Mouse (Mus musculus): ENCODE measurements around the gene Mrps23. TPM values are rescaled to one million over a fixed set of nuclear protein-coding genes. Genes with fewer than 3 reads are reported as not detected.
A peak's percentile ranks its signal among the peaks of the same experiment; 100 is the strongest.

The Mrps23 gene
- polyA plus RNA-seq, 1 experiment from 2014 or later = 71.1 TPM

DNA sequence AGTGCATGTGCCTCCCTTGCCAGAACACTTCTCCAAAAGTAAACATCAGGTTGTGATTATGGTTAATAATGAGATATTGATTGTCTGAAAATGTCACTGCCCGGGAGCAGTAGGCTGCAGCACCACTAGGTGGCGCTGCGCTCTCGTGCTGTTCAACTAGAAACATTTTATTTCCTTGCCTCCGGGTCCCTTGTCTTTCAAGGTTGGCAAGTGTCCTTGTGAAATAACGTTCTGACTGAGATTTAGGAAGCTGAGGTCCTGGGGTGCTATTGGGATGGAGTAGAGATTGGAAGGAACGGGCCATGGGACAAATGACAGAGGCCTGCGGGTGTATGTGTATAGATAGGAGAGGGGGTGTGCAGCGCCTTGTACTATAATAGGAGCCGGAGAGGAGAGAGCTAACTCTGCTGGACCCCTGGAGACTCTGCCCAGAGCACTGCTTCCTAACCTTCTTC is 12.1 kb downstream of the Mrps23 start:
- peak overlapping the region; percentile 16 for H3K4me2 ChIP-seq (replicated peaks)
- H3K9ac ChIP-seq (replicated peaks) = no peak overlapping the region
- no peak overlapping the region for H3K4me3 ChIP-seq
- peaks cover 9% of the 10 kb centered on the region for H3K36me3 ChIP-seq
- H3K4me1 ChIP-seq = peaks cover 14% of the 10 kb centered on the region
- H3K27me3 ChIP-seq = no peaks in the 10 kb centered on the region
- WGBS = 12% methylated on average over 10 of the region's 10 CpGs
- no peaks in the 10 kb centered on the region for H3K9me3 ChIP-seq
- H3K27ac ChIP-seq (replicated peaks) = peak overlapping the region; percentile 71
- ATAC-seq (ENCODE audit: low FRiP score, low read depth) = 0 out of 2 replicates have a peak, but pooled peaks have one; percentile 30

DNA sequence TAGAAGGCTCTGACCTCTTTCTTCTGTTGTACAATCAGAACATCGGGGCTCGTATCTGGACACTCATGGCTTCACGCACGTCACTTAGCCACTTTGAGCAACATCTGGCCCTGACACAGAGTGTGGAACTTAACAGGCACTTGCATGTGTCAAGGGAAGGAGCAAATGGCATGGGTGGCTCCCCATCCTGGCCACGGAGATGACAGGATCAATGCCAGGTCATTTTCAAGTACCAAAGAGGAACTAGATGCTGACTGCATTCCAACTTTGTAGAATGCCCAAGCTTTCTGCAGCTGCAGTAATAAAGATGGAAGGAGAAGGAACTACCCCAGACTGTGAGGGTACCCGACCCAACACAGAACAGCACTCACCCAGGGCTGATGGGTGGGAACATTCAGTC is 14.0 kb downstream of the Mrps23 start:
- no peak overlapping the region for H3K9ac ChIP-seq (replicated peaks)
- H3K27me3 ChIP-seq = no peaks in the 10 kb centered on the region
- ATAC-seq (ENCODE audit: low FRiP score, low read depth) = no peak
- WGBS = 94% methylated on average over 6 of the region's 6 CpGs
- no peak overlapping the region for H3K4me3 ChIP-seq
- peaks cover 14% of the 10 kb centered on the region for H3K4me1 ChIP-seq
- H3K27ac ChIP-seq (replicated peaks) = no peak overlapping the region
- H3K36me3 ChIP-seq = no peaks in the 10 kb centered on the region
- H3K4me2 ChIP-seq (replicated peaks) = no peak overlapping the region
- H3K9me3 ChIP-seq = no peaks in the 10 kb centered on the region

DNA sequence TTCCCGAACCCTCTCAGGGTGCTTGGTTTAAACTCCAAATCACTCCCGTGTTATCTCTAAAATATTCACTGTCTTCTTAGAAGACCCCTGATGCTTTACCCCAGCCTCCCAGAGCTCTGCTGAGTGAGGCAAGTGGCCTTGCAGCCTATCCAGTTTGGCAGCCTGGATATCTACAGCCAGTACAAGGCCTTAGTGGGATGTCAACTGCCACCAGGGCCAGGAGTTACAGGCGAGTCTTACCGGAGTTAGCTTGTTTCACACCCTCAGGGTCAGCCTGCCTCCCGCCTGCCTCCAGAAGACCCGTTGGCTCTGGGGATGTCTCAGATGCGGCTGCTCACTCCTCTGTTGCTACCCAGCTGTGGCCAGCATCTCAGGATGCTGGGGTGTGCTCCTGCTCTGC is 14.4 kb downstream of the Mrps23 start:
- Histone ChIP-seq H3K27ac (replicated peaks) (no peak overlapping the region), H3K4me2 (replicated peaks) (no peak overlapping the region), H3K4me3 (no peak overlapping the region), H3K9ac (replicated peaks) (no peak overlapping the region), H3K36me3 (no peaks in the 10 kb centered on the region), H3K4me1 (peaks cover 14% of the 10 kb centered on the region), H3K27me3 (no peaks in the 10 kb centered on the region), H3K9me3 (no peaks in the 10 kb centered on the region)
- no peak for ATAC-seq (ENCODE audit: low FRiP score, low read depth)
- WGBS = 68% methylated on average over 7 of the region's 7 CpGs

DNA sequence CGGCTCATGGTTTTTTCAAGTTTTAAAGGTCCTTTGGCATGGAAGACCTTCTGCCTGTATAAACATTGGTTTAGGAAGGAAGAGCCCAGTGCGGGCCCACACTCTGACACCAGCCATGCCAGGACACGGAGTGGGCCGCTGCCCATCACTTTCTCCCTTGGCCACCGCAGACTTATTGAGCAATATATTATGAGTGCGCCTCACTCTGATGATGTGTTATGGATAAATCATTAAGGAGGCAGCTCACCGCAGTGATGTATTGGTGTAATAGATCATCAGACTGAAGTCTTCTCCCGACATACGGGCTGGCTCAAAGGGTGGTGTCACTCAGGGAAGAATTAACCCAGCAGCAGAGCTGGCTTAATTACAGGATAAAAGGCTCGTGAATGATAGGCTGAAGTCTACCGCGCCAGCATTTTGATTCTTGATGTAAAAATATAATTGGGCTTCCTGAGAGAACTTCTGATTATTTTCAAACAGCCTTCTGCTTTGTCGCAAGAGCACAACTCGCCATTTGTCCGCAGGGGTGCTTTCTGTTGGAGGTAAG is 17.8 kb downstream of the Mrps23 start:
- Histone ChIP-seq H3K27ac (replicated peaks) (no peak overlapping the region), H3K4me2 (replicated peaks) (no peak overlapping the region), H3K36me3 (no peaks in the 10 kb centered on the region), H3K4me3 (no peak overlapping the region), H3K4me1 (no peaks in the 10 kb centered on the region; the same call in 1 of the 2 replicates), H3K27me3 (no peaks in the 10 kb centered on the region), H3K9ac (replicated peaks) (no peak overlapping the region), H3K9me3 (no peaks in the 10 kb centered on the region)
- WGBS = 89% methylated on average over 15 of the region's 15 CpGs
- no peak for ATAC-seq (ENCODE audit: low FRiP score, low read depth)

DNA sequence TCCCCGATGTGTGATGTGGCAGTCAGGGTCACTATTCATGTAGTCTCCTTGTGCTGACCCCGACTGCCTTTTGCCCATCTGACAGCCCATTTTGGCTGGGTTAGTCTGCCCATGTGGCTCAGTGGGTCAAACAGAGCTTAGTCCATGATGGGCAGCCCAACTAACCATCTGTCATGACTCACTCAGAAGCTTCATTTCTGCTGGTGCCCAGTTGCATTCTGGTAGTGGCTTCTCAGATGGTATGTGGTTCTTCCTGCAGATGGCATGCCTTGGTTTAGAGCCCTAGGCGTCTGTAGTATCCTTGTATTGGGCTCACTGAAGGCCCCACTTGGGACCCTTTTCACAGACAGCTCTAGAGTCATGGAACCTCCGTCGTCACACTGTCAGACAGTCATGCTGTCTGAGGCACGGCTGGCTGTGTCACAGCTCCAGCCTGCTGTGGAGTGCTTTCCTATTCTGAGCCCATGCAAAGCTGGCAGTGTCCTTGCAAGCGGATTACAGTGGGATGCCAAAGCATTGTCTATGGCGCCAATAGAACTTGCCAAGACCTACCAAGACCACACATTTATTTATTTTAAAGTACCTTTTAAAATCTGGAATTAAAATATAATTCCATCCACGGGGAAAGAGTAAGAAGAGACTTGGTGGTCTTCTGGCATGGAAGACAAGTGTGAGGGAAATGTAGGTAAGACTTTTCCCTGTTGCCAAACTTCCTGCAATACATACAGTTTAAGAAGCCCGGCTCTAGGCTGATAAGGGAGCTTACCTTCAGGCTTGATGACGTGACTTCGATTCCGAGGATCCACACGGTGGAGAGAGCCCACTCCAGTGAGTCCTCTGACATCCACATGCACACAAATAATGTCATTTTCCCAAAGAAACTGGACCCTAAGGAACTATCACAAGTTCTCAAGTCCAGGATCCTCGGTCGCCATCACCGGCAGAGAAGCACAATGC is 23.1 kb downstream of the Mrps23 start:
- ATAC-seq (ENCODE audit: low FRiP score, low read depth) = no peak
- Histone ChIP-seq H3K36me3 (no peaks in the 10 kb centered on the region), H3K9ac (replicated peaks) (no peak overlapping the region), H3K27me3 (peaks cover 6% of the 10 kb centered on the region; the same call in 1 of the 2 replicates), H3K4me1 (peaks cover 5% of the 10 kb centered on the region; the same call in 1 of the 2 replicates), H3K4me2 (replicated peaks) (no peak overlapping the region), H3K27ac (replicated peaks) (no peak overlapping the region), H3K4me3 (no peak overlapping the region), H3K9me3 (no peaks in the 10 kb centered on the region)
- WGBS = 93% methylated on average over 17 of the region's 17 CpGs

DNA sequence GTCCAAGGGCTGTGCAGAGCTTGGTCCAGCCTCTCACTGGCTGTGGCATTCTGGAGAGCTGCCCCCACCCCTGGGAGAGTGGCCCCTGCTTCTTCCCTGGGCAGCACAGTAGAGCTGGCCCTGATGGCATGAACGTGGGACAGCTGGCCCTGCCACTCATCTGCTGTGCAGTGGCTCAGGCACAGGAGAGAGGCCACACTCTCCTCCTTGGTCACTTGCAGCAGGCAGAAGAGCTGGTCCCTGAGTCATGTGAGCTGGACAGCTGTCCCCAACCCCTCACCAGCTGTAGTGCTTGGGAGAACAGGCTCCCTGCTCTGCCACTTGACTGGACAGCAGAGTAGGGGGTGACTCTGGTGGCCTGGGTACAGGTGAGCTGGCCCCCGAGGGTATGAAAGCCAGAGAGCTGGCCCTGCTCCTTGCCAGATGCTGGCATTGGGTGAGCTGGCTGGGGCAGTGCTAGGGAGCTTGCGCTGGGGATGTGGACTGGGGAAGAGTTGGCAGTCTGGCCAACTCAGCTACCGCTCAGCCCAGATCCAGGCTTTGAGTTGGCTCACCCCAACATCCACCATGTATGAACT is 27.1 kb downstream of the Mrps23 start:
- H3K4me2 ChIP-seq (replicated peaks) = no peak overlapping the region
- H3K36me3 ChIP-seq = no peaks in the 10 kb centered on the region
- H3K4me3 ChIP-seq = no peak overlapping the region
- H3K27me3 ChIP-seq = peaks cover 6% of the 10 kb centered on the region; the same call in 1 of the 2 replicates
- no peak overlapping the region for H3K27ac ChIP-seq (replicated peaks)
- H3K9me3 ChIP-seq = no peaks in the 10 kb centered on the region
- 88% methylated on average over 4 of the region's 4 CpGs for WGBS
- no peak overlapping the region for H3K9ac ChIP-seq (replicated peaks)
- no peak for ATAC-seq (ENCODE audit: low FRiP score, low read depth)
- H3K4me1 ChIP-seq = peaks cover 39% of the 10 kb centered on the region

DNA sequence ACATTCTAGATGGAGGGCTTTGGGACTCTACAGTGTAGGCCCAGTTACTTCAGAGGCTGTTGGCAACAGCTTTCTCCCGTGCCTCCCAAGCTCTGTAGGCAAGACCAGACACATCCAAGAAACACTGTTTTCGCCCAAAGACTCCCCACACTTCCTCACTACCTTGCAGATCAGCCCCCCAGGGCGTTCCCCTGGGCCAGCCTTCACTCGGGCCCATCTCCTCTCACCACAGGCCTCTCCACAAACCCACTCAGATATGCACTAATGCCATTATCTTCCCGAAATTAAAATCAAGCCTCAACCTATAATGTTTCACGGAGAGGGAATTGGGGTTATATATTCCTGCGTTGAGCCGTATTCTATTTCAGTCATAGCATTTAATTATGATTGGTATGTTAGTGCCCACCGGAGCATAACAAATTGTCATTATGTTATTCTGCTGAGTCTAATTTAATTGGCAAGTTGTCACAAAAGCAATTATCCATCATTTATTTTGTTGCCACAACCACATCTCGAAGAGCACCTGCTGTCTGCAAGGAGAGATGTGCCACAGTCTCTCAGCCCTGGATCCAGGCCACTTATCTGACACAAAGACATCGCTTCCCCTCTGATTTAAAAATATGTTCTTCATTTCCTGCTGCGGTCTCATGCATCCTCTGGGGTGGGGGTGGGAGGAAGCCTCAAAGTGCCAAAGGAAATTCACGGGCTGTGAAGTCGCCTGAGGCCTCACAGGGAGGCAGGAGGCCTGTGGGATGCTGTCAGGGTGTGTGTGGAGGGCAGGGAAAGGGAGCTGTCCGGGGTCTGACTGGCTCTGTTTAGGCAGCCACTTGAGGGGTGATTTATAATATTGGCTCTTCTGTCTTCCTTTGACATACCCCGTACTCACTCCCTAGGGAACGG is 29.6 kb downstream of the Mrps23 start:
- ATAC-seq (ENCODE audit: low FRiP score, low read depth) = no peak
- no peaks in the 10 kb centered on the region for H3K9me3 ChIP-seq
- no peak overlapping the region for H3K4me2 ChIP-seq (replicated peaks)
- H3K4me1 ChIP-seq = peaks cover 56% of the 10 kb centered on the region
- H3K27ac ChIP-seq (replicated peaks) = peak overlapping the region; percentile 61
- peaks cover 9% of the 10 kb centered on the region for H3K27me3 ChIP-seq
- WGBS = 53% methylated on average over 17 of the region's 17 CpGs
- no peak overlapping the region for H3K4me3 ChIP-seq
- H3K36me3 ChIP-seq = no peaks in the 10 kb centered on the region
- no peak overlapping the region for H3K9ac ChIP-seq (replicated peaks)

DNA sequence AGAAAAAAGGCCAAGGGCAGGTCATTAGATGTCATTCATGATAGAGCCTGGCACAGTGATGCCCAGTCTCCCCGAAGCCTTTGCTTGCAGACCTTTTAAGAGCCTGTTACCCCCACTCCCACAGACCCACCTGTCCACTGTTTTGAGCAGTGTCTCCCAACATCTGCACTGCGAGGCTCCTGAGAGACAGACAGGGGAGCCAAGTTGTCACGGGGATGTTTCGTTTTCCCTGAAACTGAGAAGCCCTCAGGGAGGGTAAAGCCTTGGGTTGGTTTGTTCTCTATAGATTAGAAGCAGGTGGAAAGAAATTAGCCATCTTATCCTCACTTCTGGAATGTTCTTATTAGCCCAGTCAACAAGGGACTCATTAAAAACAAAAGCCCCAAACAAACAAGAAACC is 30.6 kb downstream of the Mrps23 start:
- Histone ChIP-seq H3K27ac (replicated peaks) (peak overlapping the region; percentile 61; the same call in 1 of the 2 replicates), H3K36me3 (no peaks in the 10 kb centered on the region), H3K4me3 (no peak overlapping the region), H3K4me2 (replicated peaks) (no peak overlapping the region), H3K9me3 (no peaks in the 10 kb centered on the region), H3K9ac (replicated peaks) (no peak overlapping the region), H3K4me1 (peaks cover 64% of the 10 kb centered on the region), H3K27me3 (peaks cover 9% of the 10 kb centered on the region)
- no peak for ATAC-seq (ENCODE audit: low FRiP score, low read depth)
- WGBS = 41% methylated on average over 4 of the region's 4 CpGs

DNA sequence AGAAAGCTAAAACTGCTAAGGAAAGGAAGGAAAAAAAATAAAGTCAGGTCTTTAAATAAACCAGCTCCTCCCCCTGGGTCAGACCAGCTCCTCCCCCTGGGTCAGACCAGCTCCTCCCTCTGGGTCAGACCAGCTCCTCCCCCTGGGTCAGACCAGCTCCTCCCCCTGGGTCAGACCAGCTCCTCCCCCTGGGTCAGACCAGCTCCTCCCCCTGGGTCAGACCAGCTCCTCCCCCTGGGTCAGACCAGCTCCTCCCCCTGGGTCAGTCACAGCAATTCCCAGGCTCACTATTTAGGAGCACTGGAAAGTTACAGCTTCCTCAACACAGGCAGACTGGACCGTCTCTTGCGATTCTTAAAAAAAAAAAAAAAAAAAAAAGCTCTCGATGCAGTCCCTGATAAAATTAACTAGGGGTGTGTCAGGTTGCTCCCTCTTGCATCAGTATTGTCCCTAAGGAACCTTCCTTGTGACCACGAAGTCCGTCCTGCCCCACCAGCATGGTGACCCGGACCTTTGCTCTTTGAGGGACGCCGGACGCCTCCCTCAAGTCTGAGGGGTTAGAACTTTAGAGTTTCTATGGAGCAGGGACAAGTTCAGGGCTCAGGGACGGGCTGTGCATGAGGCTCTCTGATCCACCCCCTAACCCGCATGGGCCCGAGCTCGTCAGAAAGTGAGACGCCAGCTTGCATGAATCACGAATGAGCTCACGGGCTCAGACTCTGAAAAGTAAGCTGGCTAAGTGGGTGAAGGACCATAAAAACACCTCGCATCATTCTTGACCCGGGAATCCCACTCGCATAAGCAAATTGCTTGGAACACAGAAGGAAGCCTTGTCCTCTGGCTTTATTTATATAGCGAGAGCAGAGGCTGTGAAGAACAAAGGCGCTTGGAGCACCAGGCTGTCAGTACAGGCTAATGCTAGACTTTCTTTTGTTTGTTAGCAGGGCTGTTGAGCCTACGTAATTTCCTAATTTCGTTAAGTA is 31.3 kb downstream of the Mrps23 start:
- peak overlapping the region; percentile 78 for H3K27ac ChIP-seq (replicated peaks)
- peaks cover 9% of the 10 kb centered on the region for H3K27me3 ChIP-seq
- no peak overlapping the region for H3K4me3 ChIP-seq
- H3K36me3 ChIP-seq = no peaks in the 10 kb centered on the region
- H3K9ac ChIP-seq (replicated peaks) = no peak overlapping the region
- peaks cover 71% of the 10 kb centered on the region for H3K4me1 ChIP-seq
- no peak for ATAC-seq (ENCODE audit: low FRiP score, low read depth)
- H3K9me3 ChIP-seq = no peaks in the 10 kb centered on the region
- 3% methylated on average over 23 of the region's 23 CpGs for WGBS
- H3K4me2 ChIP-seq (replicated peaks) = peak overlapping the region; percentile 28; the same call in 1 of the 2 replicates

DNA sequence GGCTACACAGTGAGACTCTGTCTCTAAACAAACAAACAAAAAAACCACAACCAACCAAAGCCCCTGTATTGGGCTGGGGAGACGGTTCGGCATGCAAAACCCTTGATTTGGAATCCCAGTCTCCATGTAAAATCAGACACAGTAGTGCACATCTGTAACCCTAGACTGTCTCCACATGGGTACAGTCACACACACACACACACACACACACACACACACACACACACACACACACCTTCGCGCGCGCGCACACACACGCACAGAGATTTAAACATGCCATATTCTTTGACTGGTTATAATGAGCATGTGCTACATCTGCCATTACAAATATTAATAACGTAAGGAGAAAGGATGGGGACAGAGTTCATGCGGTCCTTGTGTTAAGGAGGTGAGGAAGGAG is 36.1 kb downstream of the Mrps23 start:
- Histone ChIP-seq H3K4me3 (no peak overlapping the region), H3K9me3 (no peaks in the 10 kb centered on the region), H3K4me1 (peaks cover 59% of the 10 kb centered on the region), H3K27ac (replicated peaks) (peak overlapping the region; percentile 93), H3K27me3 (peaks cover 3% of the 10 kb centered on the region; the same call in 1 of the 2 replicates), H3K4me2 (replicated peaks) (no peak overlapping the region; the same call in 1 of the 2 replicates), H3K9ac (replicated peaks) (no peak overlapping the region), H3K36me3 (no peaks in the 10 kb centered on the region)
- peak; percentile 45 for ATAC-seq (ENCODE audit: low FRiP score, low read depth)
- WGBS = 36% methylated on average over 10 of the region's 10 CpGs
